Mouse (Mus musculus) neutrophil, adult 65 days (primary cell): ENCODE measurements around the gene Fbxo40. TPM values are rescaled to one million over a fixed set of nuclear protein-coding genes. Genes with fewer than 3 reads are reported as not detected.

Experiments used
- total RNA-seq: library from RNA; stranded (reverse); gene quantifications from 2 replicates; pipeline ENCODE4 v1.2.4, GENCODE M21; 2023

The Fbxo40 gene
- not detected in 2 replicates for total RNA-seq

DNA sequence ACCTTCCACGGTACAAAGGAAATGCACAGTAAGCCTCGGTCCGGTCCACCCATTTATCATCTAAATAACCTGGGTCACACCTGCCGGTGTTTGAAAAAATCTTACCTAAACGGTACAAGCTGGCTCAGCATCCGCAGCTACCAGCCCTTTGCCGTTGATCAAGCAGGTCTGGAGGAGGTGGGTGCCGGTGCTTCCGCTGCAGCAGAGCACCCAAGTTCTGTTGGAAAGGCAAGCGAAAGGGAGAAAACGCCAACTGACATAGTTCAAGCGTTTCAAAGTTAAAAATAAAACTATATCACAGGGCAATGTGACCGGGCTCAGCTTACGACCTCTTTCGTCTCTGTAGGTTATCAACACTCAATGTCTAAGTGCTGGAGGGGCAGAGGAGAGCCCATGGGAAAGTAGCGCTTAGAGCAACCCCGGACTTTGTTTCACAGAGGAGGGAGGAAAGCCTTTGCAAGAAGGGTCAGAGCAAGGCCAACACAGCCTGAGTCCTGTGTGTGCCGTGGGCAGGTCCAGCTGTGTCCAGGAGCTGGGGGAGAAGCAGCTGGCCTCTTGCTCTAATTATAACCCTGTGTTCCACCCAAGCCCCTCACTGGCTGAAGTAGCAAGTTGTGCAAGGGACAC lies at the start of gene Fbxo40:
Gene Fbxo40, minus strand, starts transcription at position 469 of the 627 bp plus-strand sequence.

DNA sequence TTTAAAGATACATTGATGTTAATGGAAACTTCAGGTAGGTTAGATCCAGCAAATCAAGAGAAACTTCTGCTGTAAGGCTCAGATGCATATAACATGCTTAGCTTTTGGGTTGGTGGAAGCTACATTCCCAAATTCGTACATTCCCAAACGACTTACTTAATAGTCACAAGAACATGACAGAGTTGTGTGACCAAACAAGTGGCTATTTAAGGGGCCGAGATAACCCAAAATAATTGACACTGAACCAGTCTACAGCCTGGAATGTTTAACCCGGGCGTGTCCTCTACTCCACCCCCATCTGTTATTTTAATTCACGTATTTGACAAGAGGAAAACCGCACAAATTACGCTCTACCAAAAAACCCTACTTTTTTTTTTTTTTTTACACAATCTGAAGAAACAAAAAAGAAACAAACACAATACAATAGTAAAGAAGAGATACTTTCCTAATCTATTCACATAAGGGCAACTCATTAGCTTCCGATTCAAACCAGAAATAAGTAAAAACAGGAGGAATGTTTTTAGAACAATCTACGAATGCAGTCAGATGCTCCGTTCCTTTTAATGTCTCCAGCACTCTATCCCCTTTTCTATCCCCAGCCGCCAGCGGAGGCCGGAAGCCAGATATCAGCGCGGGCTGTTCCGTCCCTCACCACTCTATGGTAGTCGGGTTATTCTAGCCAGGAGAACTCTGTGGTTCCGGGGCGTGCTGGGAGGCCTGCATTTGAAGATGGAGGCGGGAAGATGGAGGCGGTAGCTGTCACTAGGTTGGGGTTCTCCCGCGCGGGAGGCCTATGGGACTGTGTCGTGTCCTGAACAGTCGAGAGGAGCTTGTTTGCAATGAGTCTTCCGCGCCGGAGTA lies 21.0 kb upstream of the Fbxo40 start, which contains the start of gene Polq:
Gene Polq, plus strand, starts transcription at position 726 of the 861 bp plus-strand sequence.

DNA sequence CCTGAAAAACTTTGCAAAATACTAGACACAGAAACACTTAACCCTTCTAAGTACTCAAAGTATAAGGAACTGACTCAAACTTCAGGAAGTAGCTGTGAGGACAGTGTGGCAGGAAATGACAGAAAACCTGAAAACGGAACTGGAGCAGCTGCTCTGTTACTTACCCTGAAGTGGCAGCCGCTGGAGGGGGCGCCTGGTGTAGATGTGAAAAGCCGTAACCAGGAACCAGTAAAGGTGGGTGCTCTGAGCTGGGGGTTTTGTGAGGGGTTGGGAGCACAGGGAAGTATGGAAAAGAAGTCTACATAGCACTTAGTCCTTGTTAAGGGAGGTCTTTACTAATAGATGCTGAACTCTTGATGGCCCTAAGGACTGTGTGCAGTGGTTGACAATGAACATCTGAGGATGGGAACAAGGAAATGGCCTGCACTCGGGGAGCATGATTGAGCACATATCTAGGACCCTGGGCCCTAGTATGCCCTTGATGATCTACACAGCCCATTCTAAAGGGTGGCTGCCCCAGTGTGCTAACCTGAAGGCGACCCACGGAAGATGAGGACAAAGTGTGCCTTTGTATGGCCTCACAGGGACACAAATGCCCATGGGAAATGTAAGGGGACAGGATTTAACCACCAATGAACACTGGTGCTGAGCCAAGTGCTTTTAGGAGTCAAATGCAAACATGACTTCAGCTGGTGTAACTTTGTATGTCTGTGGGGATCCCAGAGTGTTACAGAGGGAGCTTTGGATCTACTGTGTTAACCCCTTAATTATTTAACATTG lies 55.2 kb downstream of the Fbxo40 start, which contains the start of gene Hcls1:
Gene Hcls1, plus strand, starts transcription at position 143 of the 780 bp plus-strand sequence.

Other genes starting within 250 kb of the Fbxo40 start
- gene Slc15a2, start 205.5 kb downstream of the Fbxo40 start, total RNA-seq = 8.2 TPM in 1 of 2 replicates, not detected in the other
- gene Iqcb1, start 162.1 kb downstream of the Fbxo40 start, total RNA-seq = 7.3 and 8.9 TPM in 2 replicates
- gene Eaf2, start 115.5 kb downstream of the Fbxo40 start, total RNA-seq = 1.6 and 2.0 TPM in 2 replicates
- gene Golgb1, start 115.3 kb downstream of the Fbxo40 start, total RNA-seq = 17.9 and 30.8 TPM in 2 replicates
- gene Hcls1, start 55.5 kb downstream of the Fbxo40 start, total RNA-seq = 516 and 544 TPM in 2 replicates
- gene Polq, start 21.3 kb upstream of the Fbxo40 start, total RNA-seq = 7.6 and 10.3 TPM in 2 replicates